Mouse (Mus musculus) heart, postnatal 36 days (tissue): ENCODE measurements around the gene Olfr661. TPM values are rescaled to one million over a fixed set of nuclear protein-coding genes. Genes with fewer than 3 reads are reported as not detected.

Experiments used
- DNase-seq, 2 experiments: peaks; one replicate each; pipeline ENCODE4 v3.0.0; 2021 to 2022
- intact Hi-C: fragments of 180-260 bp; cut with DNase I; formaldehyde crosslinking; loops from one replicate; pipeline ENCODE4 v1.15.1; 2025
- total RNA-seq, 2 experiments: library from RNA; stranded (reverse); gene quantifications; 2 replicates each; pipeline ENCODE4 v1.2.3; 2021

Gene Olfr661
- not detected for total RNA-seq

- no peak for DNase-seq
- intact Hi-C loops: no loop called here
Observed at GRCm38 (mm10) chr7:104686201-104686600, at the start of gene Olfr661. TSS of gene Olfr661 (plus strand) at chr7:104686501.

GRCm38 (mm10) chr7:104646841-104647482 lies 39.3 kb upstream of the Olfr661 start, which contains the start of gene Olfr658:
TSS of gene Olfr658 (minus strand) at chr7:104647305.
- intact Hi-C loops: no loop called here
- peak; percentile 2 to 17 for DNase-seq

GRCm38 (mm10) chr7:104666453-104666852 lies 19.8 kb upstream of the Olfr661 start, which contains the start of gene Olfr659:
TSS of gene Olfr659 (plus strand) at chr7:104666753.
- DNase-seq: no peak

More at GRCm38 (mm10) chr7:104666453-104666852, 19.8 kb upstream of the Olfr661 start, which contains the start of gene Olfr659:
- intact Hi-C loops: no loop called here

Other genes with a start within 250 kb of the Olfr661 start
- 1 to 10 TPM; 4.1 to 6.0 TPM for gene Trim30a, start 221.3 kb upstream of the Olfr661 start, total RNA-seq
- under 1 TPM; 0.68 to 0.92 TPM for gene Trim30d, start 178.7 kb upstream of the Olfr661 start, total RNA-seq
- not detected for gene Olfr651, start 136.4 kb upstream of the Olfr661 start, total RNA-seq
- gene Olfr652, start 125.6 kb upstream of the Olfr661 start, total RNA-seq: not detected
- gene Olfr653, start 109.2 kb upstream of the Olfr661 start, total RNA-seq: not detected
- gene Olfr654, start 99.5 kb upstream of the Olfr661 start, total RNA-seq: not detected
- not detected for gene Olfr655, start 84.7 kb upstream of the Olfr661 start, total RNA-seq
- not detected for gene Olfr656, start 72.5 kb upstream of the Olfr661 start, total RNA-seq
- not detected for gene Olfr657, start 61.7 kb upstream of the Olfr661 start, total RNA-seq
- not detected for gene Olfr658, start 39.2 kb upstream of the Olfr661 start, total RNA-seq
- not detected for gene Olfr659, start 19.7 kb upstream of the Olfr661 start, total RNA-seq
- gene Usp17le, start 91.0 kb downstream of the Olfr661 start, total RNA-seq: not detected
- not detected for gene Usp17lb, start 156.1 kb downstream of the Olfr661 start, total RNA-seq
- gene Usp17la, start 170.5 kb downstream of the Olfr661 start, total RNA-seq: not detected
- not detected for gene Olfr665, start 191.5 kb downstream of the Olfr661 start, total RNA-seq
- gene Olfr666, start 209.5 kb downstream of the Olfr661 start, total RNA-seq: not detected
- gene Olfr667, start 235.0 kb downstream of the Olfr661 start, total RNA-seq: not detected
- gene Olfr668, start 241.6 kb downstream of the Olfr661 start, total RNA-seq: not detected
- gene Olfr669, start 247.7 kb downstream of the Olfr661 start, total RNA-seq: not detected